Comparison of ENCODE assay signal across 12 mouse cellular contexts in the genomic region with DNA sequence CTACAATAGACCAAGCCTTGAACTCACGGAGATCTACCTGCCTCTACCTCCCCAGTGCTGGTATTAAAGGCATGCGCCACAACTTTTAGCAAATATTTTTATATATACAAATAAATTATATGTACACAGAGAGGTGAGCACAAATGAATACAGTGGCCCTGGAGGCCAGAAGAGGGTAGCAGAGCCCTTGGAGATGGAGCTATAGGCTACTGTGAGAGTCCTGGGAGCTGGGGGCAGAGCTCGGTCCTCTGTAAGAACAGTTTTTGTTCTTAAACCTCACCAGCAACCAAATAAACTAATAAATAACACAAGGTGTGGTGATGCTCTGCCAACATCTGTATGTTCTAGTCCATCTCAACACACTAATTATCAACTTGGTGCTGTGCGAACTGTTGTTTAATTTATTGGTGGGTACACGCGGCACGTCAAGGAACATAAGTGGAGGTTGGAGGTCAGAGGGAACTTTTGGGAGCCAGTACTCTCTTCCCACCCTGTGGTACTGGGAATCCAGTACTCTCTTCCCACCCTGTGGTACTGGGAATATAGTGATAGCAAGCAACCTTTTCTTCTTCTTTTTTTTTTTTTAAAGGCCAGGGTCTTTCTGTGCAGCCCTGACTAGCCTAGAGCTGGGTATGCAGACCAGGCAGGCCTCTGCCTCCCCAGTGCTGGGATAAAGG. TPM values are rescaled to one million over a fixed set of nuclear protein-coding genes. Genes with fewer than 3 reads are reported as not detected.
A peak's percentile ranks its signal among the peaks of the same experiment; 100 is the strongest.
DNase-seq lines count a peak whose midpoint lies in the region; ATAC-seq and TF ChIP-seq lines count a peak whose summit lies in the region.
"Had no signal": no experiment of that assay in that cellular context is flagged by ENCODE, and none has a peak within 500 bp of the region (broad histone marks: within the 10 kb centered on the region; RNA-seq: fewer than 3 reads in every experiment).

No protein-coding gene starts in this region.

- H3K79me3 ChIP-seq in C2C12 (ENCODE audit: low read depth), result peaks cover 1% of the 10 kb centered on the region

- TF ChIP-seq CTCF in C2C12 (IDR thresholded peaks at IDR 0.05; ENCODE audit: control insufficient read depth, insufficient read depth, insufficient read length), result peak; percentile 6

- H3K36me3 ChIP-seq in heart, embryonic 11.5 days (ENCODE audit: control insufficient read depth, insufficient read depth, low read length), result no peaks in the 10 kb centered on the region
- no peaks in the 10 kb centered on the region for H3K36me3 ChIP-seq in liver, embryonic 13.5 days
- no peaks in the 10 kb centered on the region for H3K36me3 ChIP-seq in liver, embryonic 11.5 days (ENCODE audit: control insufficient read depth, insufficient read depth, low read length)
- H3K36me3 ChIP-seq in C2C12 (ENCODE audit: control insufficient read depth, insufficient read depth), result no peaks in the 10 kb centered on the region
- no peaks in the 10 kb centered on the region for H3K36me3 ChIP-seq in hindbrain, embryonic 10.5 days
- H3K36me3 ChIP-seq: embryonic facial prominence, embryonic 12.5 days had no signal

- H3ac ChIP-seq in C2C12 (ENCODE audit: control insufficient read depth, insufficient read length, low read depth), result no peak overlapping the region

- no peak for DNase-seq in heart, postnatal 10 days
- no peak for DNase-seq in liver, embryonic 13.5 days
- DNase-seq in liver, embryonic 11.5 days (ENCODE audit: low spot score), result no peak
- DNase-seq in ZHBTc4 (ENCODE audit: low read depth, low spot score), result peak; percentile 74
- no peak for DNase-seq in cerebellum, adult 11 months
- DNase-seq in hindbrain, embryonic 10.5 days (ENCODE audit: low spot score), result no peak
- DNase-seq: adrenal gland, postnatal 25 days; cerebellum, adult 2 months; right cerebral cortex, adult 18-20 months had no signal

- WGBS in heart, embryonic 11.5 days (ENCODE audit: insufficient replicate concordance), result 94% methylated on average over 7 of the region's 7 CpGs
- WGBS in liver, embryonic 13.5 days (ENCODE audit: insufficient replicate concordance), result 86% methylated on average over 7 of the region's 7 CpGs
- 92% methylated on average over 7 of the region's 7 CpGs for WGBS in liver, embryonic 11.5 days
- WGBS in hindbrain, embryonic 10.5 days, result 94% methylated on average over 7 of the region's 7 CpGs

- peaks cover 14% of the 10 kb centered on the region for H3K4me1 ChIP-seq in heart, embryonic 11.5 days (ENCODE audit: control insufficient read depth, insufficient read depth, low read length)
- H3K4me1 ChIP-seq in liver, embryonic 13.5 days (replicated peaks), result peaks cover 50% of the 10 kb centered on the region
- peaks cover 18% of the 10 kb centered on the region for H3K4me1 ChIP-seq in liver, embryonic 11.5 days (replicated peaks; ENCODE audit: control insufficient read depth, insufficient read depth, low read length)
- H3K4me1 ChIP-seq in hindbrain, embryonic 10.5 days (replicated peaks), result peaks cover 34% of the 10 kb centered on the region

- H3K4me2 ChIP-seq in heart, embryonic 11.5 days, result no peak overlapping the region
- no peak overlapping the region for H3K4me2 ChIP-seq in liver, embryonic 13.5 days
- H3K4me2 ChIP-seq in liver, embryonic 11.5 days, result no peak overlapping the region
- H3K4me2 ChIP-seq: embryonic facial prominence, embryonic 12.5 days had no signal

- H3K9me3 ChIP-seq in heart, embryonic 11.5 days (replicated peaks; ENCODE audit: control insufficient read depth, low read length), result no peaks in the 10 kb centered on the region
- no peaks in the 10 kb centered on the region for H3K9me3 ChIP-seq in liver, embryonic 13.5 days (replicated peaks)
- H3K9me3 ChIP-seq in liver, embryonic 11.5 days (ENCODE audit: control insufficient read depth, low read length), result no peaks in the 10 kb centered on the region
- 0 out of 2 replicates have a peak, but pooled peaks cover under 1% of the 10 kb centered on the region for H3K9me3 ChIP-seq in hindbrain, embryonic 10.5 days
- H3K9me3 ChIP-seq: embryonic facial prominence, embryonic 12.5 days had no signal

- no peaks in the 10 kb centered on the region for H3K27me3 ChIP-seq in heart, embryonic 11.5 days (ENCODE audit: control insufficient read depth, insufficient read depth, low read length)
- H3K27me3 ChIP-seq in liver, embryonic 13.5 days, result peaks cover 10% of the 10 kb centered on the region
- no peaks in the 10 kb centered on the region for H3K27me3 ChIP-seq in liver, embryonic 11.5 days (replicated peaks; ENCODE audit: control insufficient read depth, insufficient read depth, low read length)
- no peaks in the 10 kb centered on the region for H3K27me3 ChIP-seq in C2C12 (ENCODE audit: control insufficient read depth, insufficient read depth, insufficient read length)
- H3K27me3 ChIP-seq in hindbrain, embryonic 10.5 days (ENCODE audit: insufficient read depth, poor library complexity, severe bottlenecking), result peaks cover 40% of the 10 kb centered on the region
- H3K27me3 ChIP-seq: embryonic facial prominence, embryonic 12.5 days had no signal

- peak overlapping the region; percentile 54; the same call in 1 of the 2 replicates for H3K27ac ChIP-seq in heart, embryonic 11.5 days (ENCODE audit: low read depth, low read length)
- 0 out of 2 replicates have a peak overlapping the region, but pooled peaks have one; percentile 47 for H3K27ac ChIP-seq in liver, embryonic 13.5 days
- H3K27ac ChIP-seq in liver, embryonic 11.5 days (ENCODE audit: low read depth, low read length), result no peak overlapping the region
- no peak overlapping the region for H3K27ac ChIP-seq in hindbrain, embryonic 10.5 days
- H3K27ac ChIP-seq: embryonic facial prominence, embryonic 12.5 days had no signal

- H3K4me3 ChIP-seq in heart, embryonic 11.5 days (ENCODE audit: low read depth, low read length), result no peak overlapping the region
- no peak overlapping the region for H3K4me3 ChIP-seq in liver, embryonic 13.5 days (replicated peaks)
- no peak overlapping the region for H3K4me3 ChIP-seq in liver, embryonic 11.5 days (ENCODE audit: low read depth, low read length)
- H3K4me3 ChIP-seq in C2C12 (ENCODE audit: insufficient read depth, poor library complexity, severe bottlenecking), result no peak overlapping the region
- H3K4me3 ChIP-seq in hindbrain, embryonic 10.5 days, result no peak overlapping the region
- H3K4me3 ChIP-seq: embryonic facial prominence, embryonic 12.5 days had no signal

- H3K9ac ChIP-seq in heart, embryonic 11.5 days (ENCODE audit: low read depth, low read length), result no peak overlapping the region
- H3K9ac ChIP-seq in liver, embryonic 13.5 days, result no peak overlapping the region
- H3K9ac ChIP-seq in liver, embryonic 11.5 days (ENCODE audit: low read depth, low read length), result no peak overlapping the region
- H3K9ac ChIP-seq: embryonic facial prominence, embryonic 12.5 days had no signal

- intact Hi-C loops in heart, postnatal 10 days (cut with DNase I), result no loop called here

- ATAC-seq in heart, embryonic 11.5 days (replicated peaks; ENCODE audit: insufficient number of reproducible peaks, low FRiP score, low TSS enrichment), result no peak
- no peak for ATAC-seq in liver, embryonic 13.5 days (ENCODE audit: low read depth)
- ATAC-seq in liver, embryonic 11.5 days (replicated peaks; ENCODE audit: low FRiP score), result no peak

- no peaks in the 10 kb centered on the region for H3K79me2 ChIP-seq in C2C12 (ENCODE audit: control insufficient read depth, insufficient read depth)

TF ChIP-seq in C2C12, 6 proteins besides CTCF, POLR2A, EP300 and RAD21 (continues in another document):
- TF ChIP-seq MYOD1 (IDR thresholded peaks at IDR 0.05; ENCODE audit: control insufficient read depth, insufficient read length, low read depth), result no peak
- TF ChIP-seq USF1 (IDR thresholded peaks at IDR 0.05; ENCODE audit: low read depth), result no peak

RNA-seq across cellular contexts. Expression of gene Nanos3, which starts 5.3 kb away (rescaled TPM):
- polyA plus RNA-seq in heart, embryonic 11.5 days (2014; fragmentation: Nextera tagmentation; extraction: Ambion mirVana), result 1.4 and 2.8 TPM in 2 replicates
- 1 to 10 TPM; 3.6 to 4.1 TPM for total RNA-seq in heart, postnatal 10 days (2021)
- polyA plus RNA-seq in liver, embryonic 13.5 days (2015; fragmentation: Nextera tagmentation; extraction: Ambion mirVana), result 0.28 and 0.34 TPM in 2 replicates
- polyA plus RNA-seq in liver, embryonic 11.5 days (2014; fragmentation: Nextera tagmentation; extraction: Ambion mirVana), result 1.2 and 1.8 TPM in 2 replicates
- 1.1 TPM for polyA plus RNA-seq in C2C12 (2012; fragmentation: generic; extraction: Trizol)
- polyA plus RNA-seq in hindbrain, embryonic 10.5 days (2016; fragmentation: Nextera tagmentation; extraction: Ambion mirVana), result 2.5 and 6.8 TPM in 2 replicates

RNA-seq across cellular contexts. Expression of gene 4930432K21Rik, which starts 42.5 kb away (rescaled TPM):
- 0.44 and 0.59 TPM in 2 replicates for polyA plus RNA-seq in heart, embryonic 11.5 days (2014; fragmentation: Nextera tagmentation; extraction: Ambion mirVana)
- total RNA-seq in heart, postnatal 10 days (2021), result under 1 TPM; 0.22 to 0.32 TPM
- 0.13 and 0.25 TPM in 2 replicates for polyA plus RNA-seq in liver, embryonic 13.5 days (2015; fragmentation: Nextera tagmentation; extraction: Ambion mirVana)
- 0.36 and 0.47 TPM in 2 replicates for polyA plus RNA-seq in liver, embryonic 11.5 days (2014; fragmentation: Nextera tagmentation; extraction: Ambion mirVana)
- 0.61 TPM for polyA plus RNA-seq in C2C12 (2012; fragmentation: generic; extraction: Trizol)
- polyA plus RNA-seq in hindbrain, embryonic 10.5 days (2016; fragmentation: Nextera tagmentation; extraction: Ambion mirVana), result 2.1 TPM in 2 replicates

RNA-seq across cellular contexts. Expression of gene Cc2d1a, which starts 42.6 kb away (rescaled TPM):
- 11.1 and 12.6 TPM in 2 replicates for polyA plus RNA-seq in heart, embryonic 11.5 days (2014; fragmentation: Nextera tagmentation; extraction: Ambion mirVana)
- 10 to 100 TPM; 13.3 to 14.1 TPM for total RNA-seq in heart, postnatal 10 days (2021)
- 5.4 and 6.2 TPM in 2 replicates for polyA plus RNA-seq in liver, embryonic 13.5 days (2015; fragmentation: Nextera tagmentation; extraction: Ambion mirVana)
- polyA plus RNA-seq in liver, embryonic 11.5 days (2014; fragmentation: Nextera tagmentation; extraction: Ambion mirVana), result 13.7 and 14.1 TPM in 2 replicates
- 25.2 TPM for polyA plus RNA-seq in C2C12 (2012; fragmentation: generic; extraction: Trizol)
- polyA plus RNA-seq in hindbrain, embryonic 10.5 days (2016; fragmentation: Nextera tagmentation; extraction: Ambion mirVana), result 18.2 and 19.0 TPM in 2 replicates

RNA-seq across cellular contexts. Expression of gene Zswim4, which starts 46.5 kb away (rescaled TPM):
- polyA plus RNA-seq in heart, embryonic 11.5 days (2014; fragmentation: Nextera tagmentation; extraction: Ambion mirVana), result 6.3 and 7.8 TPM in 2 replicates
- 10 to 100 TPM; 10.5 to 11.3 TPM for total RNA-seq in heart, postnatal 10 days (2021)
- polyA plus RNA-seq in liver, embryonic 13.5 days (2015; fragmentation: Nextera tagmentation; extraction: Ambion mirVana), result 2.1 and 2.2 TPM in 2 replicates
- polyA plus RNA-seq in liver, embryonic 11.5 days (2014; fragmentation: Nextera tagmentation; extraction: Ambion mirVana), result 7.9 and 9.1 TPM in 2 replicates
- 10.1 TPM for polyA plus RNA-seq in C2C12 (2012; fragmentation: generic; extraction: Trizol)
- 36.9 and 53.5 TPM in 2 replicates for polyA plus RNA-seq in hindbrain, embryonic 10.5 days (2016; fragmentation: Nextera tagmentation; extraction: Ambion mirVana)

RNA-seq across cellular contexts. Expression of gene D8Ertd738e, which starts 59.2 kb away (rescaled TPM):
- polyA plus RNA-seq in heart, embryonic 11.5 days (2014; fragmentation: Nextera tagmentation; extraction: Ambion mirVana), result 321 and 330 TPM in 2 replicates
- total RNA-seq in heart, postnatal 10 days (2021), result 100 to 1,000 TPM; 222 to 230 TPM
- polyA plus RNA-seq in liver, embryonic 13.5 days (2015; fragmentation: Nextera tagmentation; extraction: Ambion mirVana), result 229 and 245 TPM in 2 replicates
- 323 and 339 TPM in 2 replicates for polyA plus RNA-seq in liver, embryonic 11.5 days (2014; fragmentation: Nextera tagmentation; extraction: Ambion mirVana)
- 281 TPM for polyA plus RNA-seq in C2C12 (2012; fragmentation: generic; extraction: Trizol)
- 386 TPM in 2 replicates for polyA plus RNA-seq in hindbrain, embryonic 10.5 days (2016; fragmentation: Nextera tagmentation; extraction: Ambion mirVana)

Comparison
In these comparisons a context has a peak if more than half of its experiments do, and no peak if none do; other contexts are left out.
1. H3K27ac ChIP-seq: peak in heart, embryonic 11.5 days (single experiment) and liver, embryonic 13.5 days (single experiment); none in liver, embryonic 11.5 days (single experiment) and hindbrain, embryonic 10.5 days (single experiment).